Mouse (Mus musculus) lung, postnatal 25 days (tissue): ENCODE measurements around the gene Ccpg1os.
A peak's percentile ranks its signal among the peaks of the same experiment; 100 is the strongest.

ENCODE experiments used
- DNase-seq: peaks from one replicate; pipeline ENCODE4 v3.0.0; 2022; ENCODE audit warnings: low spot score

The Ccpg1os gene

GRCm38 (mm10) chr9:72983066-72983465 lies 2.1 kb downstream of the Ccpg1os start:
- no peak for DNase-seq

- DNase-seq: no peak
Measured at GRCm38 (mm10) chr9:72975242-72975641, 9.9 kb downstream of the Ccpg1os start.

- no peak for DNase-seq
Measured at GRCm38 (mm10) chr9:72974734-72975133, 10.4 kb downstream of the Ccpg1os start.

GRCm38 (mm10) chr9:72972984-72973383 lies 12.2 kb downstream of the Ccpg1os start:
- no peak for DNase-seq

GRCm38 (mm10) chr9:72972435-72972834 lies 12.7 kb downstream of the Ccpg1os start:
- no peak for DNase-seq

GRCm38 (mm10) chr9:72969874-72970273 lies 15.3 kb downstream of the Ccpg1os start:
- peak; percentile 43 for DNase-seq

- DNase-seq: peak; percentile 72
Measured at GRCm38 (mm10) chr9:72968349-72969061, 16.7 kb downstream of the Ccpg1os start.

- peak; percentile 39 for DNase-seq
Measured at GRCm38 (mm10) chr9:72961959-72962358, 23.2 kb downstream of the Ccpg1os start.

GRCm38 (mm10) chr9:72961346-72961745 lies 23.8 kb downstream of the Ccpg1os start:
- DNase-seq: no peak

- DNase-seq: peak; percentile 85
Measured at GRCm38 (mm10) chr9:72958521-72959450, 26.4 kb downstream of the Ccpg1os start, which contains the start of the genes Dyx1c1 and Gm44503. TSS of gene Dyx1c1 (plus strand) at chr9:72958785. TSS of gene Gm44503 (plus strand) at chr9:72958852.

- peak; percentile 57 for DNase-seq
Measured at GRCm38 (mm10) chr9:72955546-72955945, 29.6 kb downstream of the Ccpg1os start.

GRCm38 (mm10) chr9:72954746-72955145 lies 30.4 kb downstream of the Ccpg1os start:
- no peak for DNase-seq

GRCm38 (mm10) chr9:72949572-72949971 lies 35.6 kb downstream of the Ccpg1os start:
- DNase-seq: no peak

- no peak for DNase-seq
Measured at GRCm38 (mm10) chr9:72947010-72947409, 38.2 kb downstream of the Ccpg1os start.

- no peak for DNase-seq
Measured at GRCm38 (mm10) chr9:72944286-72944685, 40.9 kb downstream of the Ccpg1os start.

GRCm38 (mm10) chr9:72943424-72943823 lies 41.8 kb downstream of the Ccpg1os start:
- DNase-seq: no peak

GRCm38 (mm10) chr9:72936301-72936700 lies 48.9 kb downstream of the Ccpg1os start:
- DNase-seq: peak; percentile 79

GRCm38 (mm10) chr9:72935309-72935708 lies 49.9 kb downstream of the Ccpg1os start:
- DNase-seq: no peak

- no peak for DNase-seq
Measured at GRCm38 (mm10) chr9:72931166-72931790, 53.9 kb downstream of the Ccpg1os start.
